Mouse (Mus musculus) kidney, adult 11 months (tissue): ENCODE results near the gene Bfsp2.

ENCODE experiments used
- DNase-seq: peaks from one replicate; pipeline ENCODE4 v3.0.0; 2022

Gene Bfsp2

DNA sequence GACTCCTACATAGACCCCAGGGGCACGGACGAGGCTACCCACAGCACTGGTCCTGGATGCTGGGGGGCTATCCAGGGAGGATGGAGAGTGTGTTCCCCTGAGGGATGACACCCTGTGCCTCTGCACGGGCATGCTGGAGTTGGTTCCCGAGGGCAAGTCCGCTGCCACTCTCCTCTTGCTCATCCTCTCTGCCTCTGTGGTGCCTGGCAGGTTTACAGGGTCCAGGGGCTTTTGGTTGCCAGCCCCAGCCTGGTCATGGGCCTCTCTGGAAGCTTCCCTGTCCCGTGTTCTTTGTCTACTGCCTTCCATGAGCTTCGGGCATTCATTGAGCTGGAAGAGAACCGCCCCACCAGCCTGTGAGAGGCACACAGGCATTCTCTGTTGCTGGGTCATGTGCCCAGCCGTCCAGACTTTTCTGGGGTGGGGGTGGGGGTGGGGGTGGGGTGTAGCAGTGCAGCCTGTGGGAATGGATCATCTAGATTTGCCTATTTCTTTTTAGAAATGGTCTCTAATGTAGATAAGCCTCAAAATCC lies at the start of gene Bfsp2:
TSS of gene Bfsp2 (minus strand) at position 377 of the 533 bp plus-strand sequence.
- no peak for DNase-seq

DNA sequence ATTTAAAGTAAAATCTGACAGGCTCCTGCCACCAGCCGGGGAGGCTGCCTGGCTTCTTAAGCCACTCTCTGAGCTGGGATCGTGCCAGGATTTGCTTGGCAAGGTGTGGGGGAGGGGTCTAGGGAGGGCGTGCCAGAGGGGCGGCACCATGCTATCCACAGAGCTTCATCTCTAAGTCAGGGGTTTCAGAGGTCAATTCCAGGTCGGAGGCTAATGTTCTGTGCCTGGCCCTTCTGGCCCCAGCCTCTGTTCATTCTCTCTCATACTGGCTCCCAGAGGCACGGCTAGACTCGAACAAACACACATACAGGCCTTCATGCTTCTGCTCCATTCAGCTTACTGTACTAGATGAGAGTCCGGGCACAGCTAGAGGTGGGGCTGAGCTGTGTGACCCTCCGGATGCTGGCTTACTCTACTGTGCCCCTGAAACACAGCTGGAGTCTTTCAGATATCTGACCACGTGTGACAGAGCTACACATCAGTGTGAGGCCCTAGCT lies 44.9 kb upstream of the Bfsp2 start:
- no peak for DNase-seq

DNA sequence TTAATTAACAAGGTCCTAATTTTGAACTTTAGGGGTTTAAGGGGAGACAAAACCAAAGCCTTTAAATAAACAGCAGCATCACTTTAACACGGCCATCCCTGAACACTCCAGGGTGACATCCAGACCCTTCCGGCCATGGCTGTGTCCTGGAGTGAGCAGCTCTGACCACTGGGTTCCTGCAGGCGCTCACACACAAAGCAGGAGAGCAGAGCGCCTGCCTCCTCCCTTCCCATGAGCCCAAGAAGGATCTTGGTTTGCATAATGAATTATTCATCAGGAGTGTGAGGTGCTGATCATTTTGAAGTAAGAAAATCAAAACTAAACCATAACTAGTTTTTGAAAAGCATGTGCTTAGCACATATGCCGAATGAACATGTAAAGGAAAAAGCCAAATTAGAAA lies 44.4 kb upstream of the Bfsp2 start:
- DNase-seq: no peak

DNA sequence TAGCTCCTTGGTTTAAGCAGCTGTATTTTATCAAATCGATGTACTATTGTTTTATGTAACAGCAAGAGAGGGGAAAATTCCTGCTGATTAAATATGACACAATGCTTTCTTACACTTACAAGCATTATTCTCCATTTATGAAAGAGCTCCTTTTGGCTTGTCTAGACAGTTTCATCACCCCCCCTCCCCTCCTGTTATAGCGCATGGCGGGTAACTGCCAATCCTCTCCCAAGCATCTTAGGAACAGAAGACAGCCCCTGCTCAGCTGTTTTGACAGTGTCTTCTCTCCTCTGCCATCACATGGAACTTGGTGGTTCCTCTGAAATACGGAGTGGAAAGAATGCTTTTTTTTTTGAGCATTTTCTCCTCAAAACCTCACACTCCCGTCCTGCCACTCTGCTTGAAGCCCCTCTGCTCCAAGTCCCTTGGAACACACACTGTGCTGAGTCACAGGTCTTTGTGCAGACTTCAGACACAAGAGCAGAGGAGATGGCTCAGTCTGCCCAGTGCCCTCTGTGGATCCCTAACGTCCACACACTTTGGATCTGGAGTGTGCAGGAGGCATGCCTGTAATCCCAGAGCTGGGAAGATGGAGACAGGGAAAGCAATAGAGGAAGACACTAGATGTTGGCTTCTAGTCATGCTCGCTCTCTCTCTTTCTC lies 43.7 kb upstream of the Bfsp2 start:
- DNase-seq: no peak

DNA sequence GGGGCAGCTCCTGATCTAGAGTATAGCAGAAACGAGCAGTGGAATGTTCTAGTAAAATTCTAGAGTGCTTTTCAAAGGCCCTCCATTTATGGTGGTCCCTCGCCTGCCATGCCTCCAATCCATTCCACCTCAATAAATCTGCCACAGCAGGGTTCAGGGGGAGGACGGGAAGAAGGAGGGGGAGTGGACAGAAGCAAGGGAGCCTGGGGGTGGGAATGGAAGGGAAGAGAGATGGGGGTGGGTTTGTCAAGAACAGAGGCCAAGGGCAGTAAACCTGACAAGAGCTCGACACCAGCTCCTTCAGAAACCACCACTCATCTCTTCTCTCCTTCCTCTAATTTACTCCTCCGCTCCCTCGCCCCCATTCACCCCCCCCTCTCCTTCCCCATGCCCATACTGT lies 42.8 kb upstream of the Bfsp2 start:
- no peak for DNase-seq

DNA sequence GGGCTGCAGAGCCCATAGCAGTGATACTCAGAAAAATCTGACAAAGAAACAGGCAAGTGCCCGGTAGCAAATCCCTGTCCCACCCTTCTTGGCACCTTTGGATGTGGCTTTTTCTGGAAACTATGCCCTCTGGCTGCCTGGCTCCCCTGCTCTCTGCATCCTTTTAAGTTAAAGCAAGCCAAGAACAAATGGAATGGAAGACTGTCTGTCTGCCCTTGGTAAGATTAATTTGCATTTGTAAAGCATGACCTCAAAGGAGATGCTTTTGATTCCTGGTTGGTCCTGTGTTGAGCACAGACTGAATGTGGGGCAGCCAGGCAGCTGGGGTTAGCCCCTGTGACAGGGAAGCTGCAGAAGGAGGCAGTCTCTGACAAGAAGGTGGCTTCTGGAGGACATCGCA lies 33.7 kb upstream of the Bfsp2 start:
- no peak for DNase-seq

DNA sequence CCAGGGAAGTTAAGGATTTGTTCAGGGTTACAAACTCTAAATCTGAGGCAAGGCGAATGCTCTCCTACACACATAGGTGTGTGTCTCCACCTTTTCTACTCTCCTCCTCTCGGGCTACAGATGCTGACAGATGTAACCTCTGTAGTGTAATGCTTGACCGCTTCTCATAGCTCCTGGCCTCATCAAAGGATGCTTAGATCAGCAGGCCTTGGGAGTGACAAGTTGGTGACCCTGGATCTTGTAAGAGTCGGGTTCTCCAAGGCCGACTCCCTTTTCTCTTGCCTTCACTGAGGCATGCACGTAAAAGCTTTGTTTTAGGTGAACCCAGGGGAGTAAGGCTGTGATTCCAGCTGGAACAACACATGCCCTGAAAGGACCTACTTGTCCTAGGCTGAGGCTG lies 32.0 kb upstream of the Bfsp2 start:
- DNase-seq: no peak

DNA sequence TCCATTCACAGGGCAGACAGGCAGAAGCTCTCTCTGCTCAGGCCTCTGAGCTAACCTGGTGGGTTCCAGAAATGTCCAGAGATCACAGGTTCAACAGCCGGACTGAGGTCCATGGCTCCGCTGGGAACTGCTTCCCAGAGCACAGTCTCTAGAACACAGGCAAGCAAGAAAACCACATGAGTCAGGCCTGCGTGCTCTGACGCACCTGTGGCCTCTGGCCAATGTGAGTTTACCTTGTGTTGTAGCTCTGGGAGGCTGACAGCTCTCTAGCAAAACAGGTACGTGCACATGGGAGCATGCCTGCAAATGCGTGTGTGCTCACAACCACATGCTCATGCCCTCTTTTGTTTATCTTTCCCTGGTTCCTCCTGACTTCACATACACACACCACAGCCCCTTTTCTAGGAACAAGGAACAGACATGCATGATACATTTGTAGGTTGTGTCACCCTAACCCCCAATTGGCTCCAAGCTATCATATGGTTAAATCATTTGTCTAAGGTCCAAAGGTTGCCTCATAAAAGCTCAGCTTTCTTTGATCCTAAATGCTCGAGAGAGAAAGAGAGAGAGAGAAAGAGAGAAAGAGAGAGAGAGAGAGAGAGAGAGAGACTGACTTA lies 26.9 kb upstream of the Bfsp2 start:
- DNase-seq: no peak

DNA sequence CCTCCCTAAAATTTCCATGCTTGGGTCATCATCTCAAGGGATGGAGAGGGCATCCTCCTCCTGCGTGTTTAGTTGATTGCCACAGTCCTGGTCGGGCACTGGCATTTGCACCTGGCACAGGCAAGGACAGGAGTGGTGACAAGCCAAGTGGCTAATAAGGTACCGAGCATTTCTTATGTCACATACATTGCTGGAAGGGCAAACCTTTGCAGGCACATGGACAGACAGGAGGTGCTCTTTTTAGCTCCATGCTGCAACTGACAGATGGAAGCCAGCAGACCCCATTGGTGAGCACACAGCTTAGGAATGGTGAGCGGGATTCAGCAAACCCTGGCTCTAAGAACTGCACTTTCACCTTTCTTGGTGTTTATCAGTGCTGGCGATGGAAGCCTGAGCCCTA lies 24.8 kb upstream of the Bfsp2 start:
- no peak for DNase-seq

DNA sequence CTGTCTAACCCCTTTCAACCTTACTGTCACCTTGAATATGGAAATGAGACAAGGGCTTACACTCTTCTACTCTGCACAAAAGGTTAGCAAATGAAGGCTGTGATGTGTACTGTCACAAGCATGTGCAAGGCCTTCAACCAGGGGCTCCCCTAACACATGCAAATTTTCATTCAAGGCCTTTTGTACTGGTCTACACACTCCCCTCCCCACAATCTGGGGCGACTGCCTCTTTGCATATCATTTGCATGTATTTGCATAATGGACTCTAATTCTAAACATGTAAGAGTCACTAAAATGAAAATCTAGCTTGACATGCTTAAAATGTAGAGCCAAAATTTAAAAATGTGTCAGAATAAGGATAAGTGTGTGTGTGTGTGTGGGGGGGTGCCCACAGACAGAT lies 24.4 kb upstream of the Bfsp2 start:
- DNase-seq: no peak

DNA sequence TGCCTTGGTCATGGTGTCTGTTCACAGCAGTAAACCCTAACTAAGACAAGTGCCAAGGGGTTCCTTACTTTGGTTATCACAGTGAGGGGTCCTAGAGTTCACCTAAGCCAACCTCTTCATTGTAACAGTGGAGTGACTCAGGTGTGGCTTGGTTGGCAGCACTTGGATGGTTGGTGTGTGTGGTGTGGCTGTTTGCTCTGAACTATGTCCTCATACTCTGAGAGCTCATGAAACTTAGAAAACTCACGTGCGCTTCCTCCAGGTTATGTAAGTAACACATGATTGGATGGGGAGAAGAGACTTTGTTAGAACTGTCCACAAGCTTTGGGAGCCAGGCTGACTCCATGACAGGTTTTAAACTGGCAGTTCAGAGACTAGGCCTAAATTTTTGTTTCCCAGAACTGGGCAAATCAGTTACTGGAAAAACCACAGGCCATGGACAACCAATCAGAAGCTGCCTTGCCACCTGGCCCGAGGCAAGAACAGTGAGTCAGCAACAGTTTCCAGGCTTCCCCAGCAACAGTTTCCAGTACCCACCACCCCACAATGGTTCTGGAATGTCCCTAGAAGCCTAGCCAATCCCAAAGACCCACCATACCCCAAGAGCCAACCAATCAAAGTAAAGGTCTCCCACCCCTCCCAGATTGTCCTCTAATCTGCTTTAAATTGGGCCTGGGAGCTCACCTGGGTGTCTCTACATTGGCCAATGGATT lies 23.5 kb upstream of the Bfsp2 start:
- peak; percentile 51 for DNase-seq

DNA sequence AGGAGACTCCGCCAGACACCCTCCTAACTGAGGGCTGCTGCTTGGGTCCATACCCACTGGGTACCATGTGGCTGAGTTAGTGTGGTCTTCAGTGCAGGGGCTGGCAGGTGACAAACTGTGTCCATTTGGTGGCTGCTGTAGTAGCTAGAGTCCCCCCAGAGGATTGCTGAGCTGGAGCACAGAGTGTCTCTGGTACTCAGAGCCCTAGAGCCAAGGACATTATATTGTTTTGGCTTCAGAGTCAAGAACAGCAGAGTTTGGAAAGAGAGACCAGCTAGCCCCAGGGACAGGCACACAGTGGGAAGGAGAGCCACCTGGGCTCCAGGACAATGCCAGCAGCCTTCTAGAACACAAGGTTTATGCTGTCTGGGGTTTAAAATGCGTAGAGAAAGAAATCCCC lies 22.4 kb upstream of the Bfsp2 start:
- no peak for DNase-seq

DNA sequence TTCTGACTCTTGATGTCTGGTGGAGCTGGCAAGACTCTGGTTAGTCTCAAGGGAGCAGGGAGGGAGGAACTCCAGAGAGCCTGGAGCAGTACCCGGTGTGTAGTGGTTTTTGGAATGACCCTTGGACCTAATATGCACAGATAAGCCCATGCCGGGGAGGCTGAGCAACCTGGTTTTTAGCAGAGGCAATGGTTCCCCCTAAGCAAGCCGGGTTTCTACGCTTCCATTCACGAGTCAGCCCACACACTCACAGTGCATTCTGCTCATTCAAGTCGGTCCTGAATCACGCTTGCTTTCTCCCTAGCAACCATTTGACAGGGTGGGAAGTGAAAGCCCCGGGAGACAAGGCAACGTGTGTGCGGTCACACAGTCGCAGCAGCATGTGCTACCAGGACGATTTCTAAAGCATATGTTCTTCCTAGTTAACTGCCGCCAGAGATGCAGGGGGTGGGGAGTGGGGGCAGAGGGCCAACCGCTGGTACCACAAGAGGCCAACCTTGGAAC lies 21.7 kb upstream of the Bfsp2 start:
- no peak for DNase-seq

DNA sequence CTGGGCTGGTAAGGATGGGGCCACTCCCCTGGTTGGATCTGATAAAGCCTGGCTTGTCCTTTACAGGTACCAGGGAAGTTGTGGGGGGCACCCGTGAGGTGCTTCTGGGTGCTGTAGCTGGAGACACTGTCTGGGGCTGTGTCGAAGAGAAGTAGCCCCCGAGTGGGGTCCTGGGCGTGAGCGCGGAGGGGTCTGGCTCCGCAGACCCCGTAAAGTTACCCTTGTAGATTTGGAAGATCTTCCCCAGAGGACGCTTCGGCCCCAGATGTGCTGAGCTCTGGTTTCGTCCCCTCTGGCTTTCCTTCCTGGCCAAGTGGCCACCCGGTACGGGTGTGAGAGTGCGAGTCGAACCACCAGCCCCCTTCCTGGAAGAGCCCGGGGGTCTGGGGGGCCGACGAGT lies 19.1 kb upstream of the Bfsp2 start:
- no peak for DNase-seq

DNA sequence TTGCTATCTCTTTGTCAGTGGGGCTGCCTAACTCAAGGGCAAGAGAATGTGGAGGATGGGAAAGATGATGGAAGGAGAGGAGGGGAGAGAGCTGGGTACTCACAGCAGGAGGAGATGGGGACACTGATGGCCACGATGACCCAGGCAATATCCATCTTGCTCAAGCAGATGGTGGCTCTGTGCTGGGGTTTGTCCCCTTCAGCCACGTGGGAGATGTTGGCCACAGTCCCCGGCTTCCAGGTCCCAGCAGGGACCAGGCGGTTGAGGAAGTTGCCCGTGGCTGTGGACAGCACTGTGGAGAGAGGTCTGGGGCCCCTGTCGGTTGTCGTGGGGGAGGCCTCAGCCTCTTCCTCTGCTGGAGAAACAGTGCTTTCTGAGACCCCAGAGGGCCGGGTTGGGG lies 18.5 kb upstream of the Bfsp2 start:
- DNase-seq: no peak

DNA sequence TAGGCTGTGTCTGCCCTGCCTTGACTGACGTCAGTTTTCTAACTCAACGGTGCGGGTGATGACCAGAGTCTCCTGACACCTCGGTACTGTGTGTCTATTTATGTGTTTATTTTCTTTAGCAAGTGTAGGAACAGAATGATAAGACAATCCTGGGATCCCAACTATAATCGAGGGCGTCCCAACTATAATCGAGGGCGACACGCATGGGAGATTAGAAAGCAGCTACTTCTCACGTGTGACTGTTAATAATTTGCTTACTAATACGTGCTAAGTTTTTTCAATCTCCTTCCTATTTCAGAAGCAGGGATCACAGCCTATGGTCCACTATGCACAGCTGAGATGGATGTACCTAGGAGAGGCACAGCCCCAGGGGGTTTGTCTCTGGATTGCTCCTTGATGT lies 15.2 kb upstream of the Bfsp2 start:
- no peak for DNase-seq

DNA sequence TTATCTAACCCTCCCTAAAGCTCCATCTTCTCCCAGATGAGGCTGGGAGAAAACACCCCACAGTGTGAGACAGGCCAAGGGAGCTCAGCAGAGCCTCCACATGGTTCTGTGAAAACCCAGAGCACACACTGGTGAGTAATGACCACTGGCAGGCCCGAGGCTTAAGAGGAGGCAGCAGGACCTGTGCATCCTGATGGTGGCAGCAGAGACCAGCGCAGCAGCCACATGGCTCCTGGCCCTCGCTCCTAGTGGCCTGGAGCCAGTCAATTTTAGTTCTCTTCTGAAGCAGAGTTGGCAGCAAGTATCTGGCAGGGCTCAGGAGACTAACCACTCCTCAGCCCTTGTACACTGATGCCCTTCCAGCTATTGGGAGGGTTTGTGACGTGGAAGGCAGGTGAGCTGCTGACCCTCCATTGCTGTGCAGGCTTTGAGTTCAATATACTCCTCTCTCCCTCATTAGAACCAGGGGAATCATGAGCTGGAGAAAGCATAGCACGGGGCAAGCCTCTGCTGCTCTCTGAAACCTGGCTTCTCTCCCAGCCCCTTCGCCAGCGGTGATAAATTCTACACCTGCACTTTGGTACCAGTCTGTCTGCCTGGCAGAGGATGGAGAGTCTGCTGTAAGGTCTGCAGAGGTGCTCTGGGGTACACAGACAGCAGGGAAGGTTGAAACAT lies 14.3 kb upstream of the Bfsp2 start:
- peak; percentile 80 for DNase-seq

DNA sequence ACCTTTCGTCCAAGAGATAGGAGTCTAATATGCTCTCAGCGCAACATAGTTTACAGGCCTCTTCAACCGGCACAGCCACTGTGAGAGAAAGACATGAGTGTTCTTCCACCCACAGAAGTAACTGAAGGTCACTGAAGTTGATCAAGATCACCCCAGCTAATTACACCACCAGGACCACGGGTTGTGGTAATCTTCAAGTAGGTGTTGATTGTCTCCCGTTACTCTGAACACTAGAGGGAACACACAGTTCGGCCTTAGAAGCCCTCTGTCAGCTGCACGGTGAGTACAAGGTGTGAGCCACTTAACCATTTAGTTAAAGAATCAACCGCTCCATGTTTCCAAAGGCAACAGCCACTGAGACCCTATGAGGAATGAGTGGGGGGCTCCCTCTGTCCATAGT lies 11.8 kb upstream of the Bfsp2 start:
- DNase-seq: no peak

DNA sequence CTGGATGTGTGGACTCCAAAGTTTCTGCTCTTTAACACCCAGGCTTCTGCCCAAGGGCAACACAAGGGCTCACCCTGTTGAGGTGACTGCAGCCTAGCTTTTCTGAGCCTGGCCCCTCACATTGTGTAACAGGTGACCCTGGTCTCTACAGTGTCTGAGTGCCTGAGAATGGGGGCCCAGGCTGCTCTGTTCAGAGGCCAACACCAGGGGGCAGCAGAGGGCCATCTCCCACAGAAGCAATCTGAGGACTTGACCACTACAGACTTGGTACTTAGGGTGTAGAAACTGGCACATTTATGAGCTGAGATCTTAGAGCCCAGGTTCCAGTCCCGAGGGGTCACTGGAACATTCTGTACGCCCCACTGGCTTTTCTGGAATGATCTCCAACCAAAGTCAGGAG lies 10.2 kb upstream of the Bfsp2 start:
- peak; percentile 68 for DNase-seq

DNA sequence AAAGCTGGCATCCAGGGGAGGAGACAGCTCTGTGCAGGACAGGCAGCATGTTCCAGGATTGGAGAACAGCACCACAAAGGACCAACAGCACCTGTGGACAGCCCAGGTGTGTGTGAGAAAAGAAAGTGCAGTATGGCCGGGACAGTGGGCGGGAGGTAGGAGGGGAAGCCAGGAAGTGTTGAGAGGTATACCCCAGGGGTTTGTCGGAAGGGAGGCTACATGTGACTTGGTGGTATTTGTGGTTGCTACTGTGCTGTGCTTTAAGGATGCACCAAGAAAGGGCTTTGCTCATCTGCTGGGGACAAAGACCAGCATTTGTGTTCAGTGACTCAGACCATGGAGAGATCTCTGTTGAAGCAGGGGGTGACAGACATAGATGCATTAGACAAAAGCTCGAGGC lies 9.7 kb upstream of the Bfsp2 start:
- DNase-seq: no peak

DNA sequence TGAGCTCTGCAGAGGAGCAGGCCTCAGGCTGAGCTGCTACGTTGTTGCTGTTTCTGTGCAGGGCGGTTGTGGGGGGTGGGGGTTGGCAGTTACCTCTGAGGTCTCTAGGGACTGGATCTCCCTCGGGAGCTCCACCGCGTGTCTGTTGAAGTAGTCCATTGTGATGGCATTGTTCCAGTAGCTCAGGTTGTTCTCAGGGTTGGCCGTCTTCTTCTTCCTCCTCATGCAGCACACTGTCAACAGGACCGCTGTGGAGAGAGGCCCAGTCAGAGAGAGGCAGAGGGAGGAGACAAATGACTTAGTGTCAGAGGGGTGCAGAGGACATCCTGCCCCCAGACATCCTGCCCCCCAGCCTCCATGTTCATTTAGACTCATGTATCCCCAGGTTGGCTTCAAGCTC lies 8.9 kb upstream of the Bfsp2 start:
- DNase-seq: no peak

DNA sequence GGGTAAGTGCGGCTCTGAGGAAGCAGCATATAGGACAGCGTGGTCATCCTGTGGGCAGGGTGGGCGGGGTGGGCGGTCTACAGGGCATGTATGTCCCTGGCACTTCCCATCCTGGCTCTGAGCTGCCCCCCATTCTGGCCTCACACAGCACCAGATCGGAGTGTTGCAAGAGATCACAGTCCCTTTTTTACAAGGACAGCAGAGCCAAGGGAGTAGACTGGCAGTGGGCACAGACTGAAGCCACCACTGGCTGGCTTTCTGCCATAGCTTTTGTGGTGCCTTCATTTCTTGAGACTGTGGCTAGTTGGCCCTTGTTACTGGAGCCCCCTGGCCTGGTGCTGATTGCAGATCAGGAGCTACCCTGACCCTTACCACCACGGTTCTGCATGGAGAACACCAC lies 6.0 kb upstream of the Bfsp2 start:
- DNase-seq: no peak

DNA sequence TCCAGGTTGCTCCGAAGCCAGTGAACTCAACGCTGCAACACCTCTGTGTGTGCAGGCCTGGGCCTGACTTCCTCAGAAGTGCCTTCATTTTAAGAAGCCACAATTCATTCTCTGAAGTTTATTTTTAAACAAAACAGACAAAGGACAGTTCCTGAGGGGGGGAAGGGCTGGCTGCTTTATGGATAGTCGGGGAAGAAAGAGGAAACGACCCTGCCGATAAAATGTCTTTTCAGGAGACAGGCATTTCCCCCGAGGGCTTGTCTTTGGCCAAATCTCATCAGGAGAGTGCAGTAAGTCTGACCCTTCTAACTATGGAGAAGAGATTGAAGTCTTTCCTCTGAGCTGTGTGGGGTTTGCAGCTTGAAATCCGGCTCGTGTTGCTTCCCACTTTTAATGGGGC lies 5.4 kb upstream of the Bfsp2 start:
- DNase-seq: no peak
